Mouse (Mus musculus) cerebellum, adult 11-12 months (tissue): ENCODE measurements around the gene Proser3.

Source experiments
- DNase-seq: peaks from one replicate; pipeline ENCODE4 v3.0.0; 2022

Proser3 gene

DNA sequence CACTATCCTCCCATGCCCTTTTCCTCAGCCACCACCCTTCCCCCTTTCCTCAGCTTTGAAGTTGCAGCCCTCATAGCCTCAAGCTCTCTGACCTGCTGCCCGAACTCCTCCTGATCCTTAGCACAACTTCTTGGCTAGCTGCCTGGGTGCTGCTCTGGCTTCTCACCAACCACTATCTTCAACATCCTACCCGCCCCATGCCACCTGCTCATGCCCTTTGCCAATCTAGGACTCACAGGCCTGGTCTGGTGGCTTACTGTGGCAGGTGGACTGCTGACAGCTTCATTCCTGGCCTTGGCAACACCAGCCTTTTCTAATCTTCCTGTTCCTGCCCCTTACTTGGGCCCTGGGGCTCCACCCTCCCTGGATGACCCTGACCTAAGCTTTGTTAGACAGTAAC lies 20.9 kb upstream of the Proser3 start:
- peak; percentile 86 for DNase-seq

- no peak for DNase-seq
These were observed 20.3 kb upstream of the Proser3 start for GRCm38 (mm10) chr7:30572389-30572788.

GRCm38 (mm10) chr7:30567555-30567954 lies 15.5 kb upstream of the Proser3 start:
- DNase-seq = no peak

DNA sequence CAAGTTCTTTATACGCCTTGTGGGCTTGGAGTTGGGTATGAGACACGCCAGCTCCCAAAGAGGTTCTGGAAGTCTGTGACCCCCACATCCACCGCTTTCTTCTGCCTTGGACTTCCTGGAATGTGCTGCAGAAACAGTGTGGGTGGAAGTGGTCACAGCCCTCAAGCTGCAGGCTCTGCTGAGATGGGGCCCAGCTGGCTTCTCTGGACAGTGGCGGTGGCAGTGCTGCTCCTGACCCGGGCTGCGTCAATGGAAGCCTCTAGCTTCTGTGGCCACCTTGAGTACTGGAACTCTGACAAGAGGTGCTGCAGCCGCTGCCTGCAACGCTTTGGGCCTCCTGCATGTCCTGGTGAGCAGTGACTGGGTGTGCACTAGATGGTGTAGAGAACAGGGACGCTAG lies 13.9 kb upstream of the Proser3 start:
- no peak for DNase-seq

GRCm38 (mm10) chr7:30564970-30565571 lies 13.0 kb upstream of the Proser3 start, which contains the start of gene Igflr1:
Gene Igflr1 (plus strand): TSS chr7:30565427.
- peak; percentile 50 for DNase-seq

- DNase-seq = no peak
These were observed 11.8 kb upstream of the Proser3 start for GRCm38 (mm10) chr7:30563906-30564280.

DNA sequence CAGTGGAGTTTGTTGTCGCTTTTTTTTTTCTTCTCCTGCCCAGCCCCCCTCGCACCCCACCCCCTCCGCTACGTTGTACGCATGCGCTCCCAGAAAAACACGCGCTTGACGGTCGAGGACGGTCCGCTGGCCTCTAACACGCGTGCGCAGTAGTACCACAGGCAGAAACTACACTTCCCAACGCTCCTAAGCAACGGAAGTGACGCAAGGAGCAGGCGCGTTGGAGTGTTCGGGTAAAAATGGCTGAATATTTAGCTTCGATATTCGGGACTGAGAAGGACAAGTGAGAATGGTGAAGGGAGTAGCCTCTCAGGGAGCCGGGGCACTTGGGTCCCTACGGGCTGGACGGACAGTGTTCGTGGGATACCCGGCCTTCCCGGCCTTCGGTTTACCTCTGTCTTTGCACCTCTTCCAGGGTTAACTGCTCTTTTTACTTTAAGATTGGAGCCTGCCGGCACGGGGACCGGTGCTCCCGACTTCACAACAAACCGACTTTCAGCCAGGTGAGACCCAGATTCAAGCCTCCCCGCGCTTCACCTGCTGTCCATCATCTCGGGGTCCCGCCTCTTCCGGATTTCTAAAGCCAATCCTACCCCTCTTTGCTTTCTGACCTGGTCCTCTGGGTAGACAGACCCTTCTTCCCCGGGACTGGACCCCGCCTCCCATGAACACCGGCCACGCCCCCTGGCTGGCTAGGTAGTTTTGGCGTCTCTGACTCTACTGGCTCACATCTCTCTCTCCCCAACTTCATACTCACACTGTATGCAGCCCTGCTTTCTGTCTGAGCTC lies 11.2 kb upstream of the Proser3 start, which contains the start of the genes U2af1l4, Gm49396 and Psenen:
U2af1l4 (plus strand) TSS at position 185 of the 789 bp plus-strand sequence.
Gm49396 (plus strand) TSS at position 228 of the 789 bp plus-strand sequence.
Psenen (minus strand) TSS at position 511 of the 789 bp plus-strand sequence.
- DNase-seq = peak; percentile 97

DNA sequence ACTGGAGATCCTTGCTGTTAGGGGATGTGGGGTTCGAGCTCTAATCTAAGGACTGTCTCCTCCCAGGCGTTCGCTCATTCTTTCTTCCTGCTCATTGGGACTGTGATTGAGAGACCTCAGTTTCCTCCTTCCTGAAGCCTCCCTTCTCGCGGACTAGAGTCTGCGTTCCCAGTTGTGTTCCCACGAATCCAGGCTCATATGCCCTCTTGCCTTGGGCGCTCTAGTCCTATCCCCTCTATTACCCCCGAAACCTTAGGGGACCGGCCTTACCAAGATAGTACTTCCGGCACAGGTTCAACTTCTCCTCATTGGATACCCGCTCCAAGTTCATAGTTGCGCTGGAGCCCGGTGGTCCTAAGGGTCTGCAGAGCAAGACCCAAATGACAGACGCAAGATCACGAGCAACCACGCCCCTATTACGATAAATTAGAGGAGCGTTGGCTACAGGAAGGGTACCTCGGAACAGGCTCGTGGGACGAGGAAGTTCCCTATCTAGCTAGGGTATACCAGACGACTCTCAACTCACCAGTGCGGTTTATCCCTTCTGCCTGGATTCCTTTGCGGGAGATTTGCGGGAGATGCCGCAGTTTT lies 10.5 kb upstream of the Proser3 start:
- no peak for DNase-seq

GRCm38 (mm10) chr7:30560296-30560695 lies 8.2 kb upstream of the Proser3 start:
- DNase-seq = no peak

DNA sequence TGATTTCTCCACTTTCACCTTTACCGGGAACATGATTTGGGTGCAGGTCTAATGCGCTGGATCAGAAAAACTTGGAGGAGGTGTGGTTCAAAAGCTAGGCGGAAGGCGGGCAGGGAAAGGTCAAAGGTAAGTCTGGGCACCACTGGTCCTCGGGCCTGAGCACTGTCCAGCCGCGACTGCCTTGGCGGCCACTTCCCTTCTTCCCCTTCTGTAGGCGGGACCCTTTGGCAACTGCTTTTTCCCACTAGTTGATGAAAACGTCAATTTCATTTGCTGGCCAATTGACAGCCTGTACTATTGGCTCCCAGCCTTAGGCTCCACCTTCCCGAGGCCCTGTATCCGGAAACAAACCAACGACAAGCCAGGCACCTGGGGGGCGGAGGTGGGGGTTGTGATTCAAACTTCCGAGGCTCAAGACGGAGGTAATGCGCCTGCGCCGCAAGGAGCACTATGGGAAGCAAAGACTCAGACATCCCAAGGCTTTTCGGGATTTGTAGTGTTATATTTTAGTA lies 7.4 kb upstream of the Proser3 start, which contains the start of gene Lin37:
Lin37 (minus strand) TSS at position 396 of the 512 bp plus-strand sequence.
- DNase-seq = peak; percentile 100

DNA sequence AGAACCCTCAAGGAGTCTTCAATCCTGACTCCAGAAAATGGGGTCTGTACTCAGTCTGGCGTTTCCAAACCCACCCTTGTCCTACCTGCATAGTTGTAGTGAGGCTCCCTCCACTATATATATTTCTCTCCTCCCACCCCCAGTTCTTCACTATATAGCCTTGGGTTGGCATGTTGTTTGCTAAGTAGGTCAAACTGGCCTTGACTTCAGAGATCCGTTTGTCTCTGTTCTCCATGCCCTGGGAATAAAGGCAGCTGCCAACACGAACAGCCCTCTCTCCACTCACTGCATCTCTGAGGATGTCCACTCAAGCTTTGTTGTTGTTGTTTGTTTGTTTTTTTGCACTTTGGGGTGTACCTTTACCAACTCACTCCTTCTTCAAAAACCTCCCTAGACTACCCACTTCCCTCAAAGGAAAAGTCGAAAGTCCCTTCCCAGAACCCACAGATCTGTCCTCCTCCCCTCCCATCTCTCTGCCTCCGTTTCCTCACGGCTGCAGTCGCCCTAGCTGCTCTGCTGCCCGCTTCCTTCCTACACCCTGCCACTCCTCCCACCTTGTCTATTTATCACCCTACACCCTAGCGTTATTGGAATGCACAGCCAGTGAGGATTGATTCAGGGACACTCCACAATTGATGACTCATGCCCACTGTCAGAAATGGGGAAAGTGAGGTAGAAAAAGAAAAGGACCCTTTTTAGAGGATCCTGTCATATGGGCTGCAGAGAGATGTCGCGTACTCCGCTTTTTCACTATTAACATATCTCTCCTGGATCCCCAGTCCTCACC lies 6.8 kb upstream of the Proser3 start:
- DNase-seq = no peak

- DNase-seq = peak; percentile 51
These were observed 5.9 kb upstream of the Proser3 start for GRCm38 (mm10) chr7:30557901-30558514.

GRCm38 (mm10) chr7:30556894-30557536 lies 4.9 kb upstream of the Proser3 start:
- DNase-seq = peak; percentile 57

GRCm38 (mm10) chr7:30553810-30554584 lies 1.9 kb upstream of the Proser3 start:
- peak; percentile 68 for DNase-seq

DNA sequence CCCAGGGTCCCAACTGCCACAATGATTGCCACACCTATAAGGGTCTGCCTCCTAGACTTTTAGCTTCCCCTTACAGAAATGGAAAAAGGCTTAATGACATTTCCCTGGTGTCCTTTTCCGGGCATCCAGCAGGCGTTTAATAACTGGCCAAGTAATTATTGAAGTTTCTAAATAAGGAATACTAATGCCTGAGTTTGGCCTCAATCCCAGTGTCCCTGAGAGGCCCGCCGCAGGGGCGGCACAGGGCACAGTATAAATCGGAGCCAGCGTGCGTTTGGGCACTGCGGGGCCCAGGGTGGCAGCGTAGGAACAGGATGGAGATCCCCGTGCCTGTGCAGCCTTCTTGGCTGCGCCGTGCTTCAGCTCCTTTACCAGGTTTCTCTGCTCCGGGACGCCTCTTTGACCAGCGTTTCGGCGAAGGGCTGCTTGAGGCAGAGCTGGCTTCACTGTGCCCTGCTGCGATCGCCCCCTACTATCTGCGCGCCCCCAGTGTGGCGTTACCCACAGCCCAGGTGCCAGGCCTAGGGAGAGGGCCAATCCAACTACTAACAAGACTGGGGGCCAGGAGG lies 1.0 kb upstream of the Proser3 start:
- peak; percentile 79 for DNase-seq

- peak; percentile 51 for DNase-seq
These were observed 526 bp downstream of the Proser3 start for GRCm38 (mm10) chr7:30551445-30552101.

- no peak for DNase-seq
These were observed 1.5 kb downstream of the Proser3 start for GRCm38 (mm10) chr7:30550603-30551002.

- no peak for DNase-seq
These were observed 2.2 kb downstream of the Proser3 start for GRCm38 (mm10) chr7:30549880-30550279.

- no peak for DNase-seq
These were observed 7.8 kb downstream of the Proser3 start for GRCm38 (mm10) chr7:30544327-30544726.

- no peak for DNase-seq
These were observed 11.5 kb downstream of the Proser3 start for GRCm38 (mm10) chr7:30540572-30540971.
